ENCODE assay signal across 8 mouse cellular contexts in genomic region chr6:92091767-92092489, GRCm38 (mm10). TPM values are rescaled to one million over a fixed set of nuclear protein-coding genes. Genes with fewer than 3 reads are reported as not detected.
DNase-seq lines count a peak whose midpoint lies in the region; ATAC-seq and TF ChIP-seq lines count a peak whose summit lies in the region.

No protein-coding gene starts in this region.

- H3K36me3 ChIP-seq in megakaryocyte, embryonic 14.5 days (replicated peaks; ENCODE audit: low read length), result peaks cover 6% of the 10 kb centered on the region

- no peaks in the 10 kb centered on the region for H3K27me3 ChIP-seq in megakaryocyte, embryonic 14.5 days (replicated peaks)

- no peak for TF ChIP-seq CTCF in cortical plate, adult 2 months (IDR thresholded peaks at IDR 0.05; ENCODE audit: extremely low read depth, insufficient read depth, low read length)

- peak overlapping the region; percentile 80 for H3K4me3 ChIP-seq in cortical plate, adult 2 months (ENCODE audit: insufficient read depth, low read length)
- peak overlapping the region; percentile 96 for H3K4me3 ChIP-seq in megakaryocyte, embryonic 14.5 days (replicated peaks)

- H3K4me1 ChIP-seq in cortical plate, adult 2 months (ENCODE audit: control insufficient read depth, insufficient read depth, low read length), result peaks cover 6% of the 10 kb centered on the region
- peaks cover 48% of the 10 kb centered on the region for H3K4me1 ChIP-seq in megakaryocyte, embryonic 14.5 days

- DNase-seq in gastrocnemius, adult 8-10 months (ENCODE audit: low spot score in 2 of 2), result peak; percentile 99 to 100
- peak; percentile 87 for DNase-seq in hindlimb bud, embryonic 11.5 days (ENCODE audit: extremely low spot score, low read depth, low spot score)
- peak; percentile 99 to 100 for DNase-seq in left cerebral cortex, adult 8-10 months (ENCODE audit: low spot score in 2 of 2)
- DNase-seq in right cerebral cortex, postnatal 10 days (ENCODE audit: low spot score in 2 of 2), result peak; percentile 99 to 100
- peak; percentile 100 for DNase-seq in urinary bladder, postnatal 25 days (ENCODE audit: low spot score)

- peaks cover 7% of the 10 kb centered on the region; the same call in 1 of the 2 replicates for H3K9me3 ChIP-seq in megakaryocyte, embryonic 14.5 days

- ATAC-seq in activated CD4-positive, CD25-positive, alpha-beta regulatory T cell, adult 4 months, result peak; percentile 94

- H3K27ac ChIP-seq in cortical plate, adult 2 months (ENCODE audit: insufficient read depth, low read length), result peak overlapping the region; percentile 98

- peak; percentile 65 for TF ChIP-seq POLR2A in cortical plate, adult 2 months (IDR thresholded peaks at IDR 0.05; ENCODE audit: extremely low read depth, insufficient read depth, low read length)

RNA-seq across cellular contexts. Expression of gene Nr2c2, which starts 0.7 kb away (rescaled TPM):
- 10 to 100 TPM; 66.0 to 72.5 TPM for polyA plus RNA-seq in activated CD4-positive, CD25-positive, alpha-beta regulatory T cell, adult 4 months (2017; shearing (Covaris generic))
- polyA plus RNA-seq in cortical plate, adult 2 months (2012; rRNA removed), result 41.8 and 44.4 TPM in 2 replicates
- 10 to 100 TPM; 20.7 to 26.5 (median 25.0) TPM for total RNA-seq in gastrocnemius, adult 8-10 months (2022)
- total RNA-seq in left cerebral cortex, adult 8-10 months (2022), result 100 to 1,000 TPM in 2 of 4 experiments, 10 to 100 TPM in 2; 95.4 to 112 (median 101) TPM
- polyA plus RNA-seq in megakaryocyte, embryonic 14.5 days (2012; ENCODE audit: insufficient read depth, low replicate concordance), result 0.64 and 1.1 TPM in 2 replicates

Comparison
In these comparisons a context has a peak if more than half of its experiments do, and no peak if none do; other contexts are left out.
1. Peak in every context shown above with its lines: DNase-seq, ATAC-seq, H3K4me3 ChIP-seq and H3K27ac ChIP-seq.
2. RNA of gene Nr2c2, which starts 0.7 kb away (polyA plus RNA-seq): 66.0 to 72.5 TPM in activated CD4-positive, CD25-positive, alpha-beta regulatory T cell, adult 4 months and 41.8 to 44.4 TPM in cortical plate, adult 2 months; 0.64 to 1.1 TPM in megakaryocyte, embryonic 14.5 days; every median in the first group is over 10 times any median in the second.